Mouse (Mus musculus): Measurements from ENCODE around the gene Stt3a. TPM values are rescaled to one million over a fixed set of nuclear protein-coding genes. Genes with fewer than 3 reads are reported as not detected.

Gene Stt3a
- 266 and 270 TPM in 2 replicates for polyA plus RNA-seq (2015; fragmentation: Nextera tagmentation; extraction: Ambion mirVana)

DNA sequence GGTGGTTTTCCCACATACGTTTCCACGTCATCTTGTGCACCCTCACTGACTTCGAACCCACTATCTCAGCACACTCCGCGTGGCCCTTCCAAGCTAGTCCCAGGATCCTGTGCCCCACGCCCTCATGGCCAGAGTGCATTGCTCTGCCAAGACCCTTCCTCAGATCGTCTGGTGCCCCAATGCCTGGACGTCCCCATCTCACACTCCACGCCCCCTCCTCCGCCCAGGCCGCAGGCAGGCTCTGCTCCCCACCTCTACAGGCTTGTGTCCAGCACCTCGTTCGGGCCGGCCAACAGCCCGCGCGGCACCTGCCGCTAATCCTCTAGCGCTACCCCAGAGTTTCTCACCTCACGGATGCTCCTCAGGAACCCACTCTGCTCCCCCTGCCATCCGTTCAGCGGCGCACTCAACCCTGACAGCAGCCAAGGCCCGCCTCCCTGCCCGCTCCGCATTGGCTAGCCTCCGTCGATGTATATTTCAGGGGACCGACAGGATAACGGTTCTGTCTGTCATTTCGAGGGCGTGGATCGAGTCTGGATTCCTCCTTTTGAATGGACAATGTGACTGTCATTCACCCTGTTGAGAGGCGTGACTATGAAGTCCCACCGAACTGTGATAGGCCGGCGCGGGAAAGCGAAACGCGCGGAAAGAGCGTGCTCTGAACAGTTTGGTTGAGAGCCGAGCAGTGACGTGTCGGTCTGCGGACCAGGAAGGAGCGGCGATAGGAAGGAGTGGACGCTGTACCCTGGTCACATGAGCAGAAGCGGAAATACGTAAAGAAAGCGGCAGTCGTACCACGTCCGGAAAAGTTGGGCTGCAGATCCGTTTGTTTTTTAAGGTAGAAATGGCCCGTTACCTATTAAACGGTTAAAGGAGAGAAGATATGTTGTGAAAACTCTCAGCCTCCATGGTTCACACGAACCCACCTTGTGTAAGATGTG lies at the start of gene Stt3a:
Gene Stt3a (minus strand): TSS at position 477 of the 941 bp plus-strand sequence.
- WGBS: under 1% methylated on average over 60 of the region's 60 CpGs
- peak; percentile 100 for ATAC-seq (ENCODE audit: insufficient number of reproducible peaks, low FRiP score, low TSS enrichment, low read depth)
- Histone ChIP-seq H3K36me3 (peaks cover 18% of the 10 kb centered on the region), H3K9me3 (replicated peaks) (no peaks in the 10 kb centered on the region), H3K4me1 (peaks cover 20% of the 10 kb centered on the region), H3K4me2 (replicated peaks) (peak within 1 kb of the TSS; percentile 80), H3K9ac (peak within 1 kb of the TSS; percentile 85), H3K4me3 (replicated peaks) (peak within 1 kb of the TSS; percentile 99), H3K27me3 (no peaks in the 10 kb centered on the region), H3K27ac (replicated peaks) (peak within 1 kb of the TSS; percentile 95)

DNA sequence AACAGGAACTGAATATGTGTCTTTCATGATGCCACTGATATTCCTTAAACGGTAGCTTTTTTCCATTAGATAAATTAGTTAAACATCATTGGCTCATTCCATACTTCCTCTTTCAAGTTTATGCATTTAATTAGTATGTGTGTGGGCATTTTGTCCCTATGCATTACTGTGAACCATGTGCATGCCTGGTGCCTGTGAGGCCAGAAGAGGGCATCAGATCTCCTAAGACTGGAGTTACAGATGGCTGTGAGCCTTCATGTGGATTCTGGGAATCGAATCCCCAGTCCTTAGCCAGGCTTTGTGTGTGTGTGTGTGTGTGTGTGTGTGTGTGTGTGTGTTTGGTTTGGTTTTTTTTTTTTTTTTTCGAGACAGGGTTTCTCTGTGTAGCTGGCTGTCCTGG lies 47.0 kb upstream of the Stt3a start:
- 64% methylated on average over 3 of the region's 3 CpGs for WGBS
- no peak overlapping the region for H3K9ac ChIP-seq
- ATAC-seq (ENCODE audit: insufficient number of reproducible peaks, low FRiP score, low TSS enrichment, low read depth): no peak
- H3K27ac ChIP-seq (replicated peaks): no peak overlapping the region
- no peak overlapping the region for H3K4me2 ChIP-seq (replicated peaks)
- no peaks in the 10 kb centered on the region for H3K9me3 ChIP-seq (replicated peaks)
- no peaks in the 10 kb centered on the region for H3K4me1 ChIP-seq
- H3K27me3 ChIP-seq: no peaks in the 10 kb centered on the region
- no peak overlapping the region for H3K4me3 ChIP-seq (replicated peaks)
- H3K36me3 ChIP-seq: no peaks in the 10 kb centered on the region

DNA sequence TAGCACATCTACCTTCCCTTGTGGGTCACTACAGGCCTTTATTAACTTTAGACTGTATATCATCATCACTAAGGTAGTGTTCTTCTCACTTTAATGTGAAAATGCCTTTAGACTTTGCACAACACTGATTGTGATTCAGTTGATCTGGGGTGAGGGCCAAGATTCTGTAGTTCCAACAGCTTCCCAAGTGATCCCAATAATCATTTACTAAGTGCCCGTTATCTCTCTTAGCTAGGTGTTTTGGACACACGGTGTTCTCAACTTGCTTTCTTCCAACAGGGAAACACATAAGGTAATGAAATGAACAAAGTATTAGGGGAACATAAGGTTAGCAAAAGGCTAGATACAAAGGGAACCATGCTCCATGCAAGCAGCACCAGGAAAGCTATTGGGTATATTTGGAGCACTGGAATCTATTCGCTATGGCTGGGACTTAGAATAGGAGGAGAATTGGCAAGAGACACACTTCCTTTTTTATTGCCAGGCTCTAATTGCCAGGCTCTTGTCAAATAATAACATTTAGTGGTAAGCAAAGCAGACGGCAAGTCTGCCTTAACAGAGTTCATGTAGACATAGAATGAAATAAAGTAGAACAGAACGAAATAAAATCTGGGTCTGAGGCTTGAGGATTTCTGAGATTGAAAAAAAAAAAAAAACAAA lies 40.8 kb upstream of the Stt3a start:
- Histone ChIP-seq H3K4me3 (replicated peaks) (no peak overlapping the region), H3K27me3 (no peaks in the 10 kb centered on the region), H3K4me2 (replicated peaks) (no peak overlapping the region), H3K27ac (replicated peaks) (no peak overlapping the region), H3K9ac (no peak overlapping the region), H3K36me3 (no peaks in the 10 kb centered on the region), H3K4me1 (no peaks in the 10 kb centered on the region), H3K9me3 (replicated peaks) (no peaks in the 10 kb centered on the region)
- WGBS: 77% methylated on average over 5 of the region's 5 CpGs
- ATAC-seq (ENCODE audit: insufficient number of reproducible peaks, low FRiP score, low TSS enrichment, low read depth): no peak

DNA sequence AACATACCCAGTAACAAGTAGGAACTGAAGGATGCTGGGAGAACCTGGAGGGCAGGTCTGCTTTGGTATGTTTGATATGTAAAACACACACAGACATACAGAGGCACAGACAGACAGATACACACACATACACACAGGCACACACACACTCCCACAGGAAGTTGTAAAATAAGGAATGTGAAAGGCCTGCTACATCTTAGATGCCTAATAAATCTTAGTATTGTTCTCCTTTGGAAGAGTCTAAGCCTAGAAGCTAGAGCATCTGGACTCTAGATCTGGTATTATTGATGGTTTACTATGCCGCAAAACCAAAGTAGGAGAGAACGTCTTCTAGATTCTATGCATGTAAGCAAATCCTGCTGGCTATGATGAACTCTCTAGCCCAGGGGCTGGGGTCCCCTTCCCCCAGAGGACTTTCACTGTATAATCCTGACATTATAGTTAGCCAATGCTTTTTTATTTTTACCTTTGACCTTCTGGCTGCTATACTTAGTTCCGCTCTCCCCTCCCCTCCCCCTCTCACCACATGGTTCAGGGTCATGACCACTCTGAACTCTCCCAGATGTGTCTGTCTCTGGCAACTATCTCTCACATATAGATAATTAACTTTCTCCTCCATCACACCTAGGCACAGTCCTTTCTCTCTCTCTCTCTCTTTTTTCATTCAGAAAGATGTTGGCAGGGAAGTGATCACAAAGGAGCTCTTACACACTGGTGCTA lies 37.9 kb upstream of the Stt3a start:
- no peaks in the 10 kb centered on the region for H3K36me3 ChIP-seq
- H3K9ac ChIP-seq: no peak overlapping the region
- H3K27me3 ChIP-seq: no peaks in the 10 kb centered on the region
- no peaks in the 10 kb centered on the region for H3K9me3 ChIP-seq (replicated peaks)
- 81% methylated on average over 3 of the region's 3 CpGs for WGBS
- no peak overlapping the region for H3K27ac ChIP-seq (replicated peaks)
- no peaks in the 10 kb centered on the region for H3K4me1 ChIP-seq
- no peak for ATAC-seq (ENCODE audit: insufficient number of reproducible peaks, low FRiP score, low TSS enrichment, low read depth)
- no peak overlapping the region for H3K4me3 ChIP-seq (replicated peaks)
- H3K4me2 ChIP-seq (replicated peaks): no peak overlapping the region

DNA sequence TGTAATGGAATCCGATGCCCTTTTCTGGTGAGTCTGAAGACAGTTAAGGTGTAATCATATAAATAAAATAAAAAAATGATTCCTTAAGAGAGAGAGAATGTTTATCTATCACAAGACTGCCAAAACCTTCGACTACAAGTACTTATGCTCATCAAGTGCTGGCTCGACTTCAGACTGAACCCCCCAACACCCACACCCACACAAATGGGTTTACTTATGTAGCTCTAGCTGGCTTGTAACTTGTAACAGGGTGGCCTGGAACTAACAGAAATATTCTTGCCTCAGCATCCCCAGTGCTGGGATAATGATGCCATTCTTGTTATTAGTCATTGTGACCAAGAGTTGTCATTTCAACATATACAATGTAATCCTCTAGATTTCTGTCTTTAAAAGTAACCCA lies 36.4 kb upstream of the Stt3a start:
- Histone ChIP-seq H3K9ac (no peak overlapping the region), H3K9me3 (replicated peaks) (no peaks in the 10 kb centered on the region), H3K27me3 (no peaks in the 10 kb centered on the region), H3K4me2 (replicated peaks) (no peak overlapping the region), H3K4me3 (replicated peaks) (no peak overlapping the region), H3K4me1 (no peaks in the 10 kb centered on the region), H3K27ac (replicated peaks) (no peak overlapping the region), H3K36me3 (no peaks in the 10 kb centered on the region)
- no peak for ATAC-seq (ENCODE audit: insufficient number of reproducible peaks, low FRiP score, low TSS enrichment, low read depth)
- 83% methylated on average over 3 of the region's 3 CpGs for WGBS

DNA sequence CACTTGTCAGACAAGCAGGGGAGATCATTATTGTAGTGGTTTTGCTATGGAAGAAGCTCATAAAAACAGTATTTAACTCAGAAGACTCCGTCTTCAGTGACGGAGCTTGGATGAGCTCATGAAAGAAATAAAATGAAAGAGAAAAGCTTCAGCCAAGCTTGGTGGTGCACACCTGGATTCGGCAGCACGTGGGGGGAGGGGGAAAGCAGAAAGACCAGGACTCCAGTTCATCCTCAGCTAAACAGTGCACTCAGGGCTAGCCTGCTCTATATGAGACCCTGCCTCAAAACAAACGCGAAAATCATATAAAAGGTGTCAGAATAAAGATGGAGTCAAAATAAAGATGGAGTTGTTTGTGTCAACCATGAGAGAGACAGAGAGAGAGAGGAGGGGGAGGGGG lies 35.9 kb upstream of the Stt3a start:
- H3K4me3 ChIP-seq (replicated peaks): no peak overlapping the region
- no peak overlapping the region for H3K9ac ChIP-seq
- no peaks in the 10 kb centered on the region for H3K27me3 ChIP-seq
- no peak for ATAC-seq (ENCODE audit: insufficient number of reproducible peaks, low FRiP score, low TSS enrichment, low read depth)
- no peaks in the 10 kb centered on the region for H3K4me1 ChIP-seq
- 74% methylated on average over 6 of the region's 6 CpGs for WGBS
- H3K9me3 ChIP-seq (replicated peaks): no peaks in the 10 kb centered on the region
- H3K27ac ChIP-seq (replicated peaks): no peak overlapping the region
- H3K36me3 ChIP-seq: no peaks in the 10 kb centered on the region
- no peak overlapping the region for H3K4me2 ChIP-seq (replicated peaks)

DNA sequence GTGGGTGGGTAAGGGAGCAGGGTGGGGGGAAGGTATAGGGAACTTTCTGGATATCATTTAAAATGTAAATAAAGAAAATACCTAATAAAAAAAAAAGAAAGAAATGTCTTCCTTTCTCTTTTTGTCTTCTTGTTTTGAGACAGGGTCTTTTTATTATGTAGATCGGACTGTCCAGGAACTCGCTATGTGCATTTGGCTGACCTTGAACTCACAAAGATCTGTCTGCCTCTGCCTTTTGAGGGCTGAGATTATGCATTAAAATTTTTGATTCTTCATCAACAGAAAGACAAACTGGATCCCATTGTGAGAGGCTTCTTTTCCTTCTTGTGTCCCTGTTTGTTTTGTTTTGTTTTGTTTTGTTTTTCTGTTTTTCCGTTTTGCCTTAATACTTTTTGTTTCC lies 35.5 kb upstream of the Stt3a start:
- H3K4me3 ChIP-seq (replicated peaks): no peak overlapping the region
- H3K27ac ChIP-seq (replicated peaks): no peak overlapping the region
- H3K4me1 ChIP-seq: no peaks in the 10 kb centered on the region
- H3K36me3 ChIP-seq: no peaks in the 10 kb centered on the region
- H3K27me3 ChIP-seq: no peaks in the 10 kb centered on the region
- no peak overlapping the region for H3K9ac ChIP-seq
- ATAC-seq (ENCODE audit: insufficient number of reproducible peaks, low FRiP score, low TSS enrichment, low read depth): no peak
- WGBS: 88% methylated on average over 3 of the region's 3 CpGs
- H3K4me2 ChIP-seq (replicated peaks): no peak overlapping the region
- H3K9me3 ChIP-seq (replicated peaks): no peaks in the 10 kb centered on the region

DNA sequence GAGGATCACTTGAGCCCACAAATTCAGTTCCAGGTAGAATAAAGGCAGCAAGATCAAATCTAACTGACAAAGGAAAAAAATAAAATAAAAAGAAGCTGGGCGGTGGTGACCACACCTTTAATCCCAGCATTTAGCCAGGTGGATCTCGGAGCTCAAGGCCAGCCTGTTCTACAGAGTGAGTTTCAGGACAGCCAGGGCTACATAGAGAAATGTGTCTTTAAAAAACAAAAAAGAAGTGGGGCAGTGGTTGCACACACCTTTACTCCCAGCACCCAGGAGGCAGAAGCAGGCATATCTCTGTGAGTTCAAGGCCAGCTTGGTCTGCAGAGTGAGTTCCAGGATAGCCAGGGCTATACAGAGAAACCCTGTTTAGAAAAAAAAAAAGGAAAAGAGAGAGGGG lies 34.5 kb upstream of the Stt3a start:
- Histone ChIP-seq H3K27ac (replicated peaks) (no peak overlapping the region), H3K4me3 (replicated peaks) (no peak overlapping the region), H3K9ac (no peak overlapping the region), H3K4me2 (replicated peaks) (no peak overlapping the region), H3K27me3 (no peaks in the 10 kb centered on the region), H3K4me1 (no peaks in the 10 kb centered on the region), H3K36me3 (no peaks in the 10 kb centered on the region), H3K9me3 (replicated peaks) (no peaks in the 10 kb centered on the region)
- 82% methylated on average over 2 of the region's 2 CpGs for WGBS
- no peak for ATAC-seq (ENCODE audit: insufficient number of reproducible peaks, low FRiP score, low TSS enrichment, low read depth)

DNA sequence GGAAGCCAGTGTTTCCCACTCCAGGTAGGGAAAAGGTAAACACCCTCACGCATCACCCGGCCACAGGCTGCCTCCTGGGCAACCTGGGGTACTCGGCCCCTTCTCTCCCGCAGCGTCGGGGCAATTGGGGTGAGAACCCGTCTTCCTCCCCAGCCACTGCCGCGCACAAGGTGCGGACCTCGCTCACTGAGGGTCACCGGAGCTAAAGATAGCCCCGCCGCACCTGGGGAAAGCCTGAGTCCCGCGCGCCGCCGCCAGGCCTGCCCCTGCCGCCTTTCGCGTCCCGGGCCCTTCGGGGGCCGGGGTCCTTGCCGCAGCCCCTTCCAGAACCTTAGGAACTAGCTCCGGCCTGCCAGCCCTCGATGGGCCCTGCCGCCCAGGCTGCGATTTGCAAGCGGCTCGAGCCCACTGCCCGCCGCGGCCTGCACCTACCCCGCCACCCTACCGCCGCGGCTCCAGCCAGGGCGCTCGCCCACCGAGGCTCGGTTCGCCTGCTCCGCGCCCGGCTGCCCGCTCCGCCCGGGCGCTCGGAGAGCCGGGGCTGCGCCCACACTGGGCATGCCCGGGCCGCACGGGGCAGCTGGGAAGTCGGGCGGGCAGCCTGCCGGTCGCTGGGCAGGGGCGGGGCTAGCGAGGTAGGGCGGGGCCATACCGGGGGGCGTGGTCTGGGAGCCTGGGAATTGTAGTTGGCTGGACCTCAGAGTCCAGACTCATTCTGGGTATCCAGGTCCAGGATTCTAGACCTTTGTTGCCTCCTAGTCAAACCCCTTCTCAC lies 29.5 kb upstream of the Stt3a start, which contains the start of gene Ei24:
Gene Ei24 (minus strand): TSS at position 613 of the 775 bp plus-strand sequence.
- peak within 1 kb of the TSS; percentile 94 for H3K4me3 ChIP-seq (replicated peaks)
- H3K4me1 ChIP-seq: peaks cover 16% of the 10 kb centered on the region
- peak within 1 kb of the TSS; percentile 93 for H3K9ac ChIP-seq
- peaks cover 7% of the 10 kb centered on the region for H3K36me3 ChIP-seq
- WGBS: under 1% methylated on average over 66 of the region's 66 CpGs
- no peaks in the 10 kb centered on the region for H3K9me3 ChIP-seq (replicated peaks)
- H3K27me3 ChIP-seq: no peaks in the 10 kb centered on the region
- H3K27ac ChIP-seq (replicated peaks): peak within 1 kb of the TSS; percentile 81
- ATAC-seq (ENCODE audit: insufficient number of reproducible peaks, low FRiP score, low TSS enrichment, low read depth): peak; percentile 98
- H3K4me2 ChIP-seq (replicated peaks): peak within 1 kb of the TSS; percentile 72

DNA sequence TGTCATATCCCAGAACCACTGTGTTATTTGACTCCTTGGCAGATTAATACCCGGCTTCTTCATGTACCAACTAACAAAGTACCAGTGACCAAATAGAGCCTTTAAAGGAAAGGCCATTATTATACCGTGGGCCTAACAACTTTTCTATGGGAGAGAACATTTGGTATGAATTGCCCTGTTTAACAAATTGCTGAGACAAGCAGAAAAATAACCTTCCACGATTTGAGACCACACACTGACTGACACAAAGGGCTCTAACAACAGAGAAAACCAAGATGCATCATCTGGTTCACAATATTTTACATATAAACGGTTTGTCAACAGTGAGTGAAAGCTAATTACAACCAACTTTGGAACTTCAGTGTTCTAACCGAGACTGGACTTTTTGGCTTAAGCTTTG lies 28.7 kb upstream of the Stt3a start:
- 7% methylated on average over 5 of the region's 5 CpGs for WGBS

More for the DNA sequence above, 28.7 kb upstream of the Stt3a start:
- Histone ChIP-seq H3K27ac (replicated peaks) (peak overlapping the region; percentile 81; the same call in 1 of the 2 replicates), H3K4me2 (replicated peaks) (peak overlapping the region; percentile 72), H3K4me1 (peaks cover 16% of the 10 kb centered on the region), H3K9me3 (replicated peaks) (no peaks in the 10 kb centered on the region), H3K36me3 (peaks cover 15% of the 10 kb centered on the region), H3K27me3 (no peaks in the 10 kb centered on the region), H3K4me3 (replicated peaks) (peak overlapping the region; percentile 94), H3K9ac (peak overlapping the region; percentile 93; the same call in 1 of the 2 replicates)
- ATAC-seq (ENCODE audit: insufficient number of reproducible peaks, low FRiP score, low TSS enrichment, low read depth): no peak
